Mouse (Mus musculus) lung, postnatal 0 days (tissue): Measurements from ENCODE around the gene Crygn.

ENCODE experiments used
- CTCF ChIP-seq: IDR thresholded peaks from 2 replicates; pipeline ENCODE4 v1.5.1; 2016; ENCODE audit warnings: antibody characterized with exemption, mild to moderate bottlenecking
- EP300 ChIP-seq: IDR thresholded peaks from 2 replicates; pipeline ENCODE4 v1.6.1; 2016; ENCODE audit warnings: antibody characterized with exemption, mild to moderate bottlenecking, control low read depth

DNA sequence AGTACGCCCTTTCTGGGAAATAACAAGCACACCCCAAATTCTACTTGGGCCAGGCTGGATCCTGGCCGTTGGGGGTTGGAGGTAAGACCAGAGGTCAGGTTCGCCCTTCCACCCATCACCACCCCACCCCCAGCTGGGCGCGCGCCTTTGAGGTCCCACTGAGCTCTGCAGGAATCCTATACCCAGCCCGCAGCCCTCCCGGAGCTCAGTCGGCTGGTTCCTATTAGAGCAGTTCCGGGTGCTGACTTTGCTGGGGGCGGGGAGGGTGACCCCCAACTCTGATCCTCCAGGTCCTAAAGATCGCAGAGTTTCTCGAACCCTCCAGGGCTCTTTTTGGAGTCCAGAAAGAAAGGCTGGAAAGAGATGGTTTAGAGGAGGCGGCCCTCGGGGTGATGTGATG, 26.8 kb downstream of the Crygn start:
- TF ChIP-seq CTCF = no peak
- TF ChIP-seq EP300 = no peak
